Mouse (Mus musculus) E14TG2a.4 (cell line): ENCODE results near the gene Inpp5a.

Source experiments
- CTCF ChIP-seq: conservative IDR thresholded peaks from 2 replicates; pipeline ENCODE4 v1.5.1; 2014; ENCODE audit warnings: low read length
- NANOG ChIP-seq: IDR thresholded peaks from 2 replicates; pipeline ENCODE4 v1.6.1; 2014; ENCODE audit warnings: borderline replicate concordance, low read length, mixed read lengths
- POU5F1 ChIP-seq: IDR thresholded peaks from 2 replicates; pipeline ENCODE4 v1.6.1; 2014; ENCODE audit warnings: low read length, borderline replicate concordance

DNA sequence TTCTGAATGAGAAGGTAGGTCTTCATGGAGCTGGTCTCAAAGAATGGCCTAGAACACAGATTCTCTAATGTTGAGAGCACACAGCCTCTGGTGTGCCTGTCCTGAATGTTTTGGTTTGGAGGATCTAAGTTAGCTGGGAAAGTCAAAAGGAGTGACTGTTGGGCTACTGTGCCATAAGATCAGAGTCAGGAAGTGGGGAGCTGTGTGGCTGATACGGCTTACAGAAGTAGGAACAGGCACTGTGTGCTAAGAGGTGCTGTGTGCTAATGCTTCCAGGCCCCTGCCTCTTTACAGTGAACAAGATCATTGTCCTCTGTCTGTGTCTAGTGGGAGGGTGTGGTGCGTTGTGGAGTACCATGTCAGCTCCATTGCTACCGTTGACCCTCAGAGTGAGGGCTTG is 12.0 kb downstream of the Inpp5a start:
- TF ChIP-seq CTCF (no peak), NANOG (no peak), POU5F1 (no peak)
